In genomic region chr10:114265927-114266326, GRCm38 (mm10) we compare ENCODE assay signal across 17 mouse cellular contexts.
DNase-seq lines count a peak whose midpoint lies in the region; ATAC-seq and TF ChIP-seq lines count a peak whose summit lies in the region.
"Had no signal": no experiment of that assay in that cellular context is flagged by ENCODE, and none has a peak within 500 bp of the region (broad histone marks: within the 10 kb centered on the region; RNA-seq: fewer than 3 reads in every experiment).

No protein-coding gene starts in this region.

- ATAC-seq in midbrain, postnatal 0 days (ENCODE audit: low FRiP score): no peak
- no peak for ATAC-seq in midbrain, embryonic 14.5 days (ENCODE audit: low FRiP score, low TSS enrichment)
- peak; percentile 78 for ATAC-seq in neural tube, embryonic 15.5 days (ENCODE audit: low FRiP score)
- ATAC-seq: lung, postnatal 0 days had no signal

- no peaks in the 10 kb centered on the region for H3K27me3 ChIP-seq in midbrain, postnatal 0 days (ENCODE audit: insufficient read depth, low read length)
- H3K27me3 ChIP-seq in midbrain, embryonic 14.5 days (ENCODE audit: control insufficient read depth, insufficient read depth, low read length): no peaks in the 10 kb centered on the region
- no peaks in the 10 kb centered on the region for H3K27me3 ChIP-seq in neural tube, embryonic 15.5 days (replicated peaks)
- H3K27me3 ChIP-seq: embryonic facial prominence, embryonic 13.5 days; limb, embryonic 15.5 days had no signal

- no peaks in the 10 kb centered on the region for H3K36me3 ChIP-seq in midbrain, postnatal 0 days (ENCODE audit: insufficient read depth, low read length)
- no peaks in the 10 kb centered on the region for H3K36me3 ChIP-seq in midbrain, embryonic 14.5 days (ENCODE audit: control insufficient read depth, insufficient read depth, low read length)
- no peaks in the 10 kb centered on the region for H3K36me3 ChIP-seq in neural tube, embryonic 15.5 days
- H3K36me3 ChIP-seq: embryonic facial prominence, embryonic 13.5 days; limb, embryonic 15.5 days had no signal

- no peak for TF ChIP-seq CTCF in midbrain, postnatal 0 days (IDR thresholded peaks at IDR 0.05)

- H3K4me2 ChIP-seq in midbrain, postnatal 0 days (ENCODE audit: low read depth, low read length, poor library complexity, severe bottlenecking): no peak overlapping the region
- no peak overlapping the region for H3K4me2 ChIP-seq in midbrain, embryonic 14.5 days (ENCODE audit: low read length)
- H3K4me2 ChIP-seq in neural tube, embryonic 15.5 days: no peak overlapping the region
- H3K4me2 ChIP-seq: embryonic facial prominence, embryonic 13.5 days; limb, embryonic 15.5 days had no signal

- no peak overlapping the region for H3K9ac ChIP-seq in midbrain, postnatal 0 days (replicated peaks; ENCODE audit: low read length, poor library complexity, severe bottlenecking)
- no peak overlapping the region for H3K9ac ChIP-seq in midbrain, embryonic 14.5 days (replicated peaks; ENCODE audit: low read length)
- H3K9ac ChIP-seq in neural tube, embryonic 15.5 days (replicated peaks): no peak overlapping the region
- H3K9ac ChIP-seq: embryonic facial prominence, embryonic 13.5 days; limb, embryonic 15.5 days had no signal

- 71% methylated on average over 4 of the region's 4 CpGs for WGBS in midbrain, postnatal 0 days
- WGBS in midbrain, embryonic 14.5 days: 80% methylated on average over 4 of the region's 4 CpGs
- WGBS in neural tube, embryonic 15.5 days: 63% methylated on average over 4 of the region's 4 CpGs

- no peaks in the 10 kb centered on the region for H3K9me3 ChIP-seq in midbrain, postnatal 0 days (ENCODE audit: low read length)
- no peaks in the 10 kb centered on the region for H3K9me3 ChIP-seq in midbrain, embryonic 14.5 days (ENCODE audit: control insufficient read depth, low read length)
- no peaks in the 10 kb centered on the region for H3K9me3 ChIP-seq in neural tube, embryonic 15.5 days (replicated peaks)
- H3K9me3 ChIP-seq: embryonic facial prominence, embryonic 13.5 days; limb, embryonic 15.5 days had no signal

- H3K4me1 ChIP-seq in midbrain, postnatal 0 days (ENCODE audit: insufficient read depth, low read length): no peaks in the 10 kb centered on the region
- no peaks in the 10 kb centered on the region for H3K4me1 ChIP-seq in midbrain, embryonic 14.5 days (ENCODE audit: control insufficient read depth, insufficient read depth, low read length)
- H3K4me1 ChIP-seq in neural tube, embryonic 15.5 days: no peaks in the 10 kb centered on the region
- H3K4me1 ChIP-seq: embryonic facial prominence, embryonic 13.5 days; limb, embryonic 15.5 days had no signal

- DNase-seq in cerebellum, postnatal 25 days: peak; percentile 5 to 26
- DNase-seq in cerebellum, adult 9-11 months: no peak
- peak; percentile 59 for DNase-seq in midbrain, postnatal 0 days (ENCODE audit: low spot score)
- no peak for DNase-seq in midbrain, embryonic 14.5 days
- DNase-seq in layer of hippocampus, adult 18-20 months (ENCODE audit: low spot score in 2 of 2): peak; percentile 31 to 71
- no peak for DNase-seq in spleen, adult 12 weeks (ENCODE audit: low spot score)
- no peak for DNase-seq in urinary bladder, postnatal 4 days (ENCODE audit: low spot score in 2 of 2)
- DNase-seq: adrenal gland, postnatal 14 days; cerebellum, adult 9-10 months; heart, adult 2 months; heart, postnatal 36 days; kidney, adult 2 months had no signal

- H3K27ac ChIP-seq in midbrain, postnatal 0 days (ENCODE audit: low read depth, low read length): no peak overlapping the region
- no peak overlapping the region for H3K27ac ChIP-seq in midbrain, embryonic 14.5 days (replicated peaks; ENCODE audit: low read depth, low read length)
- no peak overlapping the region for H3K27ac ChIP-seq in neural tube, embryonic 15.5 days (replicated peaks)
- H3K27ac ChIP-seq: embryonic facial prominence, embryonic 13.5 days; heart, adult 2 months; left cerebral cortex, adult 2 months; limb, embryonic 15.5 days had no signal

- no peak overlapping the region for H3K4me3 ChIP-seq in midbrain, postnatal 0 days (ENCODE audit: low read depth, low read length)
- no peak overlapping the region for H3K4me3 ChIP-seq in midbrain, embryonic 14.5 days (replicated peaks; ENCODE audit: low read depth, low read length)
- H3K4me3 ChIP-seq in neural tube, embryonic 15.5 days (replicated peaks): no peak overlapping the region
- H3K4me3 ChIP-seq: embryonic facial prominence, embryonic 13.5 days; heart, adult 2 months; left cerebral cortex, adult 2 months; limb, embryonic 15.5 days had no signal

Comparison
In these comparisons a context has a peak if more than half of its experiments do, and no peak if none do; other contexts are left out.
1. DNase-seq: peak in cerebellum, postnatal 25 days (2 of 2), midbrain, postnatal 0 days (single experiment) and layer of hippocampus, adult 18-20 months (2 of 2); none in cerebellum, adult 9-11 months (single experiment), midbrain, embryonic 14.5 days (single experiment), spleen, adult 12 weeks (single experiment) and urinary bladder, postnatal 4 days (0 of 2).